Mouse (Mus musculus) E14TG2a.4 (cell line): Measurements from ENCODE around the gene Nudt8.
"Not testable (repeated sequence)": the region's sequence is repeated elsewhere in the genome, so short reads cannot be mapped to it uniquely, and the experiment has no call there.

Source experiments
- H3K27me3 ChIP-seq: 2 replicates; pipeline ENCODE4 v1.6.1; 2014; ENCODE audit warnings: low read length, control low read depth; ENCODE audit not compliant: insufficient read depth
- H3K36me3 ChIP-seq: 2 replicates; pipeline ENCODE4 v1.6.1; 2014; ENCODE audit warnings: low read length, control low read depth; ENCODE audit not compliant: insufficient read depth
- H3K4me1 ChIP-seq: replicated peaks from 2 replicates; pipeline ENCODE4 v1.6.1; 2014; ENCODE audit warnings: low read depth, low read length, control low read depth
- H3K4me3 ChIP-seq: replicated peaks from 2 replicates; pipeline ENCODE4 v1.5.1; 2014; ENCODE audit warnings: mild to moderate bottlenecking, low read length
- H3K9me3 ChIP-seq: 2 replicates; pipeline ENCODE4 v1.6.1; 2014; ENCODE audit warnings: low read length, control low read depth
- CTCF ChIP-seq: conservative IDR thresholded peaks from 2 replicates; pipeline ENCODE4 v1.5.1; 2014; ENCODE audit warnings: low read length
- NANOG ChIP-seq: IDR thresholded peaks from 2 replicates; pipeline ENCODE4 v1.6.1; 2014; ENCODE audit warnings: borderline replicate concordance, low read length, mixed read lengths
- POU5F1 ChIP-seq: IDR thresholded peaks from 2 replicates; pipeline ENCODE4 v1.6.1; 2014; ENCODE audit warnings: low read length, borderline replicate concordance

Gene Nudt8

DNA sequence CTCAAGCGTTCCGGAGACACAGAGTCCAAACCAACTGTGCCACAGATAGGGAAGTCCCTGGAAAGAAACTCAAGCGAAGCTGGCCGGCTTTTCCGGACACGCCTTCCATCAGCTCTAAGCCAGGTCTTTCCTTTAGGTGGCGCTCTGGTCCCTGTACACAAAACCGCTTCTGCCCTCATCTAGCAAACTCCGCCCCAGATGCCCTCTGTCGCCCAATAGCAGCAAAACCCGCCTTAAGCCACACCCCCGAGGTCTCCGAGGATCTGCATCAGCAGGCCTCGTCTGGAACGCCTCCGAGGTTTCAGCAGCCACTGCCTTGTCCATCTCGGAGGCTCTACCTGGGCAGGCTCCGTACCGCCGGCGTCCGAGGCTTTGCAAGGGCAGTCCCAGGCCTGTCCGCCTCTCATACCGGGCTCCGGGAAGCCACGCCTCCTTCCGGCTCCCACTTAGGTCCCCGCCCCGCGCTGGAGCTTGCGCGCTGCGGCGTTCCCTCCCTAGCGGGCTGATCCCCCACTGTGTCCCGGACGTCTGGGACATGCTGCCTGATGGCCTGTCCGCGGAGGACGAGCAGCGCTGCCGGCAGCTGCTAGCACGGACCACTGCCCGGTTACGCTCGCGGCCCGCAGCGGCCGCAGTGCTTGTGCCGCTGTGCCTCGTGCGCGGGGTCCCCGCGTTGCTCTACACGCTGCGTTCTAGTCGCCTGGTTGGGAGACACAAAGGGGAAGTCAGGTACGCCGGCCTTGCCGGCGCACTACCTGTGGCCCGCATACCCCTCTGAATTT is at the start of gene Nudt8, which contains the start of gene Gm49405:
TSS of gene Nudt8 (plus strand) at position 462 of the 782 bp plus-strand sequence.
TSS of gene Gm49405 (plus strand) at position 508 of the 782 bp plus-strand sequence.
- TF ChIP-seq CTCF (peak; percentile 72), POU5F1 (no peak)
- Histone ChIP-seq H3K4me1 (peaks cover 70% of the 10 kb centered on the region), H3K27me3 (no peaks in the 10 kb centered on the region; the same call in 1 of the 2 replicates), H3K4me3 (peak within 1 kb of the TSS; percentile 95), H3K9me3 (no peaks in the 10 kb centered on the region), H3K36me3 (peaks cover 12% of the 10 kb centered on the region)

DNA sequence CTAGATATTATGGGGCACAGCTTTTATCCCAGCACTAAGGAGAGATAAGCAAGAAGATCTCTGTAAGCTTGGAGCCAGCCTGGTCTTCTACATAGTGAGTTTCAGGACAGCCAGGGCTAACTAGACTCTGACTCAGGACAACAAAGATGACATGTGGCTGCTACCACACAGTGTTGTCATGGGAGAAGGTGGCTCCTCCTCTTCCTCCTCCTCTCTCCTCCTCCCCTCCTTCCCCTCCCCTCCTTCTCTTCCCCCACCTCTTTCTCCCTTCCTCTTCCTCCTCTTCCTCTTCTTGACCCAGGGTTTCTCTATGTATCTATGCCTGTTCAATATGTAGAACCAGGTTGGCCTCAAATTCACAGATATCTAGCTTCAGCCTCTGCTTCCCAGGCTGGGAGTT is 48.9 kb upstream of the Nudt8 start:
- H3K36me3 ChIP-seq: no peaks in the 10 kb centered on the region
- H3K9me3 ChIP-seq: no peaks in the 10 kb centered on the region
- H3K4me1 ChIP-seq: peaks cover 18% of the 10 kb centered on the region
- TF ChIP-seq POU5F1 (no peak), NANOG (no peak), CTCF (no peak)
- H3K27me3 ChIP-seq: peaks cover 12% of the 10 kb centered on the region
- H3K4me3 ChIP-seq: no peak overlapping the region

DNA sequence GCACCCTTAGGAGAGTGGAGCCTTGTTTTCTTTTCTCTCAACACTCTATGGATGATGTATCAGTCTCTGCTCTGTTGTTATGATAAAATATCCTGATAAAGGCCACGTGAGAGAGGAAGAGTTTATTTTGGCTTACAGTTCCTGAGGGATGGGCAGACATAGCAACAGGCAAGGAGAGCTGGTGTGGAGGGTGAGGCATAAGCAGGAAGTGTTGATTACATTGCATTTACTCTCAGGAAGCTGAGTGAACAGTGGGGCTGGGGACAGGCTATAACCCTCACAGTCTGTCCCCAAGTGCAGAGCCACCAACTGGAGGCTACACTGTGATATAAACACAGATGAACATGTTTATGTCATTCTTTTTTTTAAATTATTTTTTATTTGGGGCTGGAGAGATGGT is 48.3 kb upstream of the Nudt8 start:
- peaks cover 16% of the 10 kb centered on the region for H3K4me1 ChIP-seq
- no peaks in the 10 kb centered on the region for H3K9me3 ChIP-seq
- TF ChIP-seq CTCF: no peak
- TF ChIP-seq POU5F1: no peak
- no peak for TF ChIP-seq NANOG
- H3K4me3 ChIP-seq: no peak overlapping the region
- no peaks in the 10 kb centered on the region for H3K36me3 ChIP-seq
- peaks cover 15% of the 10 kb centered on the region for H3K27me3 ChIP-seq

DNA sequence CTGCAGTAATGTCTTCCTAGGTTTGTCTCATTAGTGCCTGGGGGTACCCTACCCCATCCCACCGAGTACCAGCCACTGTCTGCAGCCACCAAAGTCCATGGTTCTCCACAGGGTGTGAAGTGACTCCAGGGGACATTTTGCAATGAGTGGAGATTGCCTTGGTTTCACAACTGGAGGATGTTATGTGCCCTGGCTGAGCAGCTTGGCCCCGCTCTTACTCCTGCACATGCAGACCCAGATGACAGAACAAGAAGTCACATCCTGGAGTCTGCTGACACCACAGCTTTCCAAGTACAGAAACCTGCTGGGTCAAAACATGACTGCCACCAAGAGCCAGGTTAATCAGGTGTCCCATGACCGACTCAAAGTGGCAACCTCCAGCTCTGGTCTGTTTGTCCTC is 45.3 kb upstream of the Nudt8 start:
- no peaks in the 10 kb centered on the region for H3K36me3 ChIP-seq
- TF ChIP-seq NANOG (no peak), POU5F1 (no peak), CTCF (no peak)
- no peak overlapping the region for H3K4me3 ChIP-seq
- H3K27me3 ChIP-seq: peaks cover 20% of the 10 kb centered on the region
- no peaks in the 10 kb centered on the region for H3K9me3 ChIP-seq
- H3K4me1 ChIP-seq: peaks cover 4% of the 10 kb centered on the region; the same call in 1 of the 2 replicates

DNA sequence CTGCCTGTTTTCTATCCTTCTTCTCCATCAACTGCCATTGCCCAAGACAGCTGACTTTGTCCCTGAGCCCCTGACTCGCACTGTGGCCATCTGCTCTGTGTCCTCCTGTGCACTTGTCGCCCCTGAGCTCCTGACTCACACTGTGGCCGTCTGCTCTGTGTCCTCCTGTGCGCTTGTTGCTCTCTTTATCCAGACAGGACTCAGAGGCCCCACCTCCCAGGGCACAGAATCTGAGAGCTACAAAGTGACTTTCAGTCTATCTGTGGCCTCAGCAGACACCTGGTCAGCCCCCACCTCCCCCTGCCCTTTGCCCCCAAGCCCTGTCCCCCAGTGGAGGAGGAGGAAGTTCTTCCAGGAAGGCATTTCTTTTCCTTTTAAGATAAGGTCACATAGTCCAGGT is 44.6 kb upstream of the Nudt8 start:
- no peaks in the 10 kb centered on the region for H3K36me3 ChIP-seq
- no peaks in the 10 kb centered on the region for H3K4me1 ChIP-seq
- peaks cover 20% of the 10 kb centered on the region for H3K27me3 ChIP-seq
- H3K9me3 ChIP-seq: no peaks in the 10 kb centered on the region
- TF ChIP-seq POU5F1 (no peak), NANOG (no peak), CTCF (no peak)
- no peak overlapping the region for H3K4me3 ChIP-seq

DNA sequence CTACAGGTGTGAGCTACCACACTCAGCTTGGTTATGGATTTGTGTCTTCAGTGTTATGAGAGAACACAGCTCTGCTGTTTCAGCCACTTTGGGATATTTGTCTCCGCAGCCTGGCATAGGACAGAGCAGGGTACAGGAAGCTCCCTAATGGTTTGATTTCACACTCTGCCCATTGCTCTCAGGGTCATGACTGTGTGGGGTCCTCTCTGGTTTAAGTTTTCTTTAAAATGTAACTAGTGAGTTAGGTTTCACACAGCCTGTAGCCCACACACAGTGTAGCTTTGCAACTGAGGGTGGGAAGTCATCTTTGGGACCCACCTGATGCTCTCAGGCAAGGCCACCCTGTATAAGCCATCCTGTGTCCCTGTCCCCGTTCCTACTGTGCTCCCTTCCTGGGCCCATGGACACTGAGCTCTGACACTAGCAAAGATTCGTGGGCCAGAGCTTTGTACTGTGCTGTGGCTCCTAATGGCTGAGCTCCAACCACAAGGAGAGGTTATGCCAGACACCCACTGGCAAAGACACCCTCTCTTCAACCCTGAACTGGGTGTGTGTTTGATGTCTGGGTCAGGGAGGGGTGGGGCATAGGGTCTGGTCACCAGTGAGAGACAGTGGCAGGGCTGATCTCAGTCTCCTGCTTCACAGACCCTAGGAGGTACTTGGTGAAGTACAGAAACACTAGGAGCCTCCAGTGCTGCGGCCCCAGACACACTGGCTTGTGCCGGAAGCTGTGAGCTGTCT is 42.9 kb upstream of the Nudt8 start:
- H3K9me3 ChIP-seq, H3K36me3 ChIP-seq, H3K4me3 ChIP-seq, H3K4me1 ChIP-seq: not testable (repeated sequence)
- H3K27me3 ChIP-seq: peaks cover 20% of the 10 kb centered on the region

DNA sequence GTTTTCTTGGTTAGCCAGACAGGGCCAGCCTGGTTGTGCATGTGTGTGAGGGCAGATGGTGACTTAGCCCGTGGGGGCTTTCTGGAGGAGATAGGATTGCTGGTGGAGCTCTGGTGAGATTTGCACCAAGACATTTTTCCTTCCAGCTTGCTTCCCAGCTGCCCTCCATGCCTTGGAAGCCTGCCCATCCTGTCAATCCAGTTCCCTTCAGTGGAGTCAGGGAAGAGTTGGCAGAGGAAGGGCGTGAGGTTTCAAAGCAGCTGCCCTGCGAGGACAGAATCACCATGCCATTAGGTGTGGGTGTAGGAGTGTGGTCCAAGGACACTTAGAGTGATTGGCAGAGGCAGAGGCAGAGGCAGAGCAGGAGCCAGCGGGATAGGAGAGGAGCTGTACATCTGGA is 41.9 kb upstream of the Nudt8 start, which contains the start of gene Aldh3b3:
TSS of gene Aldh3b3 (plus strand) at position 176 of the 400 bp plus-strand sequence.
- peaks cover 20% of the 10 kb centered on the region for H3K27me3 ChIP-seq
- H3K4me3 ChIP-seq: no peak within 1 kb of the TSS
- no peaks in the 10 kb centered on the region for H3K9me3 ChIP-seq
- TF ChIP-seq POU5F1: no peak
- H3K4me1 ChIP-seq: no peaks in the 10 kb centered on the region
- H3K36me3 ChIP-seq: no peaks in the 10 kb centered on the region

DNA sequence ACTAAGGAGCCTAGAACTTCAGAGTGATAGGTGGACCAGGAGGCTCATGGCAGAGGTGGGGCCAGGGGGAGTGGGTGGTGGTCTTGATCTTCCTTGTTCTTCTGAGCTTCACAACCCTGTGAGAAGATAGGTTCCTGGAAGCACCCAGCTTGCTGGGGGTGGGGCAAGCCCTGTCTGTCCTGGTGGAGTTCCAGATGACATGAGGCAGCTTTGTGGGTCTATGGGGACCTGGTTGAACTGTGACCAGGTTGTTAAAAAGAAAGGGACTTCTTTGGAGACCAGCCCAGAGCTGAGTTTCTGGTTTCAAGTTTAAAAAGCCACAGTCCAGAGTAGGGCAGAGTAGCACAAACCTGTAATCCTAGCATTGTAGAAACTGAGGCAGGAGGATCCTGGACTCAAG is 41.4 kb upstream of the Nudt8 start:
- Histone ChIP-seq H3K36me3 (no peaks in the 10 kb centered on the region), H3K9me3 (no peaks in the 10 kb centered on the region), H3K27me3 (peaks cover 20% of the 10 kb centered on the region), H3K4me1 (no peaks in the 10 kb centered on the region), H3K4me3 (no peak overlapping the region)
- TF ChIP-seq NANOG (no peak), CTCF (no peak), POU5F1 (no peak)

DNA sequence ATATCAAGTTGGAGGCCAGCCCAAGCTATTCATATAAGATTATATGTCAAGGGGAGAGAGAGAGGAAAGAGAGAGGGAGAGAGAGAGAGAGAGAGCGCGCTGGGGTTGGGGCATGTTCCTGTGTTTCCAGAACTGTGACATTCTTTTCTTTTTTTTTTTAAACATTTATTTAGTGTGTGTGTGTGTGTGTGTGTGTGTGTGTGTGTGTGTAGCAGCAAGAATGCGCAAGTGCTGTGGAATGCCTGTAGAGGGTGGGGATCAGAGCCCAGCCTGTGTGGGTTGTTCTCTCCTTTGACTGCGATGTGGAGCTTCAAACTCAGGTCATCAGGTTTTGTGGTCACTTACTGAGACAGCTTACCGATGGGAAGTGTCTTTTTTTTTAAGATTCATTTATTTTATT is 40.2 kb upstream of the Nudt8 start:
- no peak for TF ChIP-seq CTCF
- no peak for TF ChIP-seq POU5F1
- TF ChIP-seq NANOG: no peak

DNA sequence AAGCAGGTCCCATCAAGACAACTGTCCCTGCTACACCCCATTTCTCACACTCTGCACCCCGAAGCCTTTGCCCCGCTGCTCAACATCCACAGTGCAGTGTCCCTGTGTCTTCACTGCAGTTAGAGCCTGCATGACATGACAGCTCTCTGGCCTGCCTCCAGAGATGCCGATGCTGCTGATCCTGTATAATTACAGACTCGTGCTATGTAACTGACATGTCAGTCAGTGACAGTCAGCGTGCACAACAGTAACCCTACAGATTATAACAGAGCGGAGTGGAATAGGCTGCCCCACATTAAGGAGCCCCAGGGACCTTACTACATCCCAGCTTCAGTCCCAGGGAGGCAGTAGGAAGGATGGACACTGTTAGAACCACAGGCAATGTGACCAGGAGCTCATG is 38.6 kb upstream of the Nudt8 start:
- H3K9me3 ChIP-seq, H3K36me3 ChIP-seq, H3K4me3 ChIP-seq, H3K4me1 ChIP-seq, H3K27me3 ChIP-seq: not testable (repeated sequence)

More for the DNA sequence above, 40.2 kb upstream of the Nudt8 start:
- H3K36me3 ChIP-seq: no peaks in the 10 kb centered on the region
- H3K9me3 ChIP-seq: no peaks in the 10 kb centered on the region
- peaks cover 16% of the 10 kb centered on the region for H3K27me3 ChIP-seq
- H3K4me1 ChIP-seq: no peaks in the 10 kb centered on the region
- no peak overlapping the region for H3K4me3 ChIP-seq
